Mouse (Mus musculus): ENCODE measurements around the gene Akr1b7. TPM values are rescaled to one million over a fixed set of nuclear protein-coding genes. Genes with fewer than 3 reads are reported as not detected.

Gene Akr1b7
- polyA plus RNA-seq, 1 experiment = 497 TPM

GRCm38 (mm10) chr6:34439006-34439405 lies 26.9 kb downstream of the Akr1b7 start:
- no peak for DNase-seq (ENCODE audit: low read depth)

- no peak for DNase-seq (ENCODE audit: low read depth)
Measured at GRCm38 (mm10) chr6:34441556-34442257, 29.6 kb downstream of the Akr1b7 start.

GRCm38 (mm10) chr6:34443791-34444190 lies 31.7 kb downstream of the Akr1b7 start:
- no peak for DNase-seq (ENCODE audit: low read depth)

GRCm38 (mm10) chr6:34447961-34448360 lies 35.8 kb downstream of the Akr1b7 start:
- DNase-seq (ENCODE audit: low read depth) = no peak

- no peak for DNase-seq (ENCODE audit: low read depth)
Measured at GRCm38 (mm10) chr6:34448696-34449095, 36.6 kb downstream of the Akr1b7 start.

- no peak for DNase-seq (ENCODE audit: low read depth)
Measured at GRCm38 (mm10) chr6:34452963-34453770, 41.0 kb downstream of the Akr1b7 start.

- no peak for DNase-seq (ENCODE audit: low read depth)
Measured at GRCm38 (mm10) chr6:34459456-34459855, 47.3 kb downstream of the Akr1b7 start.

GRCm38 (mm10) chr6:34460651-34461050 lies 48.5 kb downstream of the Akr1b7 start:
- DNase-seq (ENCODE audit: low read depth) = no peak

GRCm38 (mm10) chr6:34463582-34463981 lies 51.4 kb downstream of the Akr1b7 start:
- no peak for DNase-seq (ENCODE audit: low read depth)

- no peak for DNase-seq (ENCODE audit: low read depth)
Measured at GRCm38 (mm10) chr6:34471434-34472110, 59.4 kb downstream of the Akr1b7 start.

Other genes starting within 250 kb of the Akr1b7 start
- gene Slc35b4, start 235.2 kb upstream of the Akr1b7 start, polyA plus RNA-seq (2012; rRNA removed) = 46.9 and 63.9 TPM in 2 replicates
- gene Akr1b3, start 94.9 kb upstream of the Akr1b7 start, polyA plus RNA-seq (2012; rRNA removed) = 114 and 187 TPM in 2 replicates
- 8.9 and 15.1 TPM in 2 replicates for gene Akr1b8, start 58.2 kb upstream of the Akr1b7 start, polyA plus RNA-seq (2012; rRNA removed)
- gene Akr1b10, start 28.1 kb upstream of the Akr1b7 start, polyA plus RNA-seq (2012; rRNA removed) = 42.6 and 44.5 TPM in 2 replicates
- gene Bpgm, start 63.9 kb downstream of the Akr1b7 start, polyA plus RNA-seq (2012; rRNA removed) = 23.4 and 28.3 TPM in 2 replicates
- gene Cald1, start 186.2 kb downstream of the Akr1b7 start, polyA plus RNA-seq (2012; rRNA removed) = 38.2 and 39.6 TPM in 2 replicates

Data from gonadal fat pad, adult 2 months (tissue).